Mouse (Mus musculus) ES-Bruce4 (cell line): ENCODE data around the gene Arid3c. TPM values are rescaled to one million over a fixed set of nuclear protein-coding genes. Genes with fewer than 3 reads are reported as not detected.
A peak's percentile ranks its signal among the peaks of the same experiment; 100 is the strongest.

Source experiments
- H3K27ac ChIP-seq: 2 replicates; pipeline ENCODE4 v1.5.1; 2012; ENCODE audit warnings: low read length, inconsistent platforms; ENCODE audit not compliant: insufficient read depth
- H3K27me3 ChIP-seq: 2 replicates; pipeline ENCODE4 v1.6.1; 2012; ENCODE audit warnings: mild to moderate bottlenecking, low read length, inconsistent platforms; ENCODE audit not compliant: control insufficient read depth, poor library complexity, insufficient read depth, severe bottlenecking
- H3K36me3 ChIP-seq: 2 replicates; pipeline ENCODE4 v1.6.1; 2012; ENCODE audit warnings: inconsistent platforms, mild to moderate bottlenecking, low read length, moderate library complexity; ENCODE audit not compliant: control insufficient read depth, poor library complexity, insufficient read depth, severe bottlenecking
- H3K4me1 ChIP-seq: one replicate; pipeline ENCODE4 v1.8.1; 2011; ENCODE audit warnings: low read length; ENCODE audit not compliant: control insufficient read depth, insufficient read depth
- H3K4me3 ChIP-seq: 2 replicates; pipeline ENCODE4 v1.5.1; 2011; ENCODE audit warnings: low read depth, mild to moderate bottlenecking, low read length
- H3K9ac ChIP-seq: 2 replicates; pipeline ENCODE4 v1.6.1; 2012; ENCODE audit warnings: low read depth, mild to moderate bottlenecking, inconsistent platforms; ENCODE audit not compliant: poor library complexity, severe bottlenecking
- H3K9me3 ChIP-seq: replicated peaks from 2 replicates; pipeline ENCODE4 v1.6.1; 2012; ENCODE audit warnings: mild to moderate bottlenecking, low read length, inconsistent platforms; ENCODE audit not compliant: control insufficient read depth, poor library complexity, insufficient read depth, severe bottlenecking
- CTCF ChIP-seq: IDR thresholded peaks from one replicate; pipeline ENCODE4 v1.8.1; 2011; ENCODE audit warnings: low read depth, low read length
- EP300 ChIP-seq: IDR thresholded peaks from 2 replicates; pipeline ENCODE4 v1.6.1; 2011; ENCODE audit warnings: low read depth, low read length; ENCODE audit not compliant: insufficient read depth
- POLR2A ChIP-seq: IDR thresholded peaks from one replicate; pipeline ENCODE4 v1.8.1; 2011; ENCODE audit warnings: low read length; ENCODE audit not compliant: insufficient read depth
- polyA plus RNA-seq: library from polyadenylated mRNA; stranded (reverse); fragments of >200 nt; gene quantifications from 2 replicates; pipeline ENCODE4 v1.2.4, GENCODE M21; 2011; ENCODE audit warnings: low read depth; ENCODE audit not compliant: missing spikeins, insufficient read depth, insufficient read length

Arid3c gene
- polyA plus RNA-seq, 1 experiment, result 0.69 TPM

- no peaks in the 10 kb centered on the region for H3K9me3 ChIP-seq
- no peak overlapping the region for H3K27ac ChIP-seq
- H3K4me3 ChIP-seq, result no peak overlapping the region
- H3K4me1 ChIP-seq, result no peaks in the 10 kb centered on the region
- H3K9ac ChIP-seq, result no peak overlapping the region
- H3K27me3 ChIP-seq, result no peaks in the 10 kb centered on the region
- TF ChIP-seq EP300, result 0 out of 2 replicates have a peak, but pooled peaks have one; percentile 12
- TF ChIP-seq POLR2A, result no peak
- peak; percentile 91 for TF ChIP-seq CTCF
- peaks cover 14% of the 10 kb centered on the region for H3K36me3 ChIP-seq
These were observed 6.8 kb upstream of the Arid3c start for GRCm38 (mm10) chr4:41737602-41738255.

- Histone ChIP-seq H3K4me3 (no peak overlapping the region), H3K9me3 (no peaks in the 10 kb centered on the region), H3K27ac (no peak overlapping the region), H3K27me3 (peaks cover 4% of the 10 kb centered on the region; the same call in 1 of the 2 replicates), H3K36me3 (no peaks in the 10 kb centered on the region), H3K9ac (no peak overlapping the region), H3K4me1 (no peaks in the 10 kb centered on the region)
- TF ChIP-seq CTCF (no peak), EP300 (no peak), POLR2A (no peak)
These were observed 3.9 kb downstream of the Arid3c start for GRCm38 (mm10) chr4:41726826-41727621.

- H3K9ac ChIP-seq, result peak within 1 kb of the TSS; percentile 82
- peaks cover 10% of the 10 kb centered on the region for H3K36me3 ChIP-seq
- no peaks in the 10 kb centered on the region for H3K4me1 ChIP-seq
- peak within 1 kb of the TSS; percentile 64 for H3K4me3 ChIP-seq
- TF ChIP-seq CTCF (no peak), POLR2A (peak; percentile 52)
- no peak within 1 kb of the TSS for H3K27ac ChIP-seq
- H3K27me3 ChIP-seq, result no peaks in the 10 kb centered on the region
- no peaks in the 10 kb centered on the region for H3K9me3 ChIP-seq
These were observed 8.0 kb downstream of the Arid3c start, which contains the start of gene Dctn3 for GRCm38 (mm10) chr4:41722918-41723351. Gene Dctn3, minus strand, starts transcription at chr4:41723170.

- Histone ChIP-seq H3K9me3 (no peaks in the 10 kb centered on the region), H3K4me3 (no peak overlapping the region), H3K36me3 (peaks cover 11% of the 10 kb centered on the region), H3K27ac (no peak overlapping the region), H3K27me3 (no peaks in the 10 kb centered on the region), H3K9ac (no peak overlapping the region), H3K4me1 (no peaks in the 10 kb centered on the region)
- TF ChIP-seq EP300 (no peak), CTCF (no peak), POLR2A (no peak)
These were observed 14.1 kb downstream of the Arid3c start for GRCm38 (mm10) chr4:41716834-41717233.

- Histone ChIP-seq H3K4me1 (no peaks in the 10 kb centered on the region), H3K4me3 (no peak overlapping the region), H3K9me3 (no peaks in the 10 kb centered on the region), H3K36me3 (peaks cover 13% of the 10 kb centered on the region), H3K9ac (no peak overlapping the region), H3K27me3 (no peaks in the 10 kb centered on the region), H3K27ac (no peak overlapping the region)
- no peak for TF ChIP-seq EP300
- TF ChIP-seq CTCF, result peak; percentile 14
- no peak for TF ChIP-seq POLR2A
These were observed 15.3 kb downstream of the Arid3c start for GRCm38 (mm10) chr4:41715596-41715995.

GRCm38 (mm10) chr4:41715082-41715481 is 15.9 kb downstream of the Arid3c start:
- H3K9me3 ChIP-seq, result no peaks in the 10 kb centered on the region
- H3K36me3 ChIP-seq, result peaks cover 13% of the 10 kb centered on the region
- H3K9ac ChIP-seq, result no peak overlapping the region

More at GRCm38 (mm10) chr4:41715082-41715481, 15.9 kb downstream of the Arid3c start:
- H3K4me1 ChIP-seq, result no peaks in the 10 kb centered on the region
- TF ChIP-seq POLR2A, result no peak
- no peak for TF ChIP-seq EP300
- TF ChIP-seq CTCF, result no peak
- no peak overlapping the region for H3K4me3 ChIP-seq
- no peaks in the 10 kb centered on the region for H3K27me3 ChIP-seq
- no peak overlapping the region for H3K27ac ChIP-seq
